Mouse (Mus musculus): ENCODE measurements around the gene Akap7.

DNA sequence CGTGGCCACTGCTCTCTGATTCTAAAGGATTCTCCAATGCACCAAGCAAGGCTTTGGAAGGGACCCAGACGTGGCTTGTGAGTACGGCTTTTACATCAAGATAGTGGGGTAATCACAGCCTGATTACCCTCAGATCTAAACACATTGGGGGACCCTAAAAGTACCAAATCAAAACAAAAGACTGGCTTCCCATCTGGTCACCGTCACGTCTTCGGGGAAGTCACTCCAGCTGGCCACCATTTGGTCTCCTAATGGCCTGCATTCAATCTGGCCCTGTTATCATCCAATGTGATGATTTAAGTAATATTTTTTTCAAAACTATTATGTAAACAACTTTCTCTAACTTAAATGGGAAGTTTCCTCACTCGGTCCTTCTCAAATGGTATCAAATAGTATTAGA lies 24.3 kb downstream of the Akap7 start:
- TF ChIP-seq CTCF (IDR thresholded peaks at IDR 0.05; ENCODE audit: insufficient read depth, low read length) (no peak), POLR2A (IDR thresholded peaks at IDR 0.05; ENCODE audit: borderline replicate concordance, extremely low read depth, low read depth, low read length) (no peak)

All from lung, adult 2 months (tissue).